Mouse (Mus musculus): Measurements from ENCODE around the gene Ccnf. TPM values are rescaled to one million over a fixed set of nuclear protein-coding genes. Genes with fewer than 3 reads are reported as not detected.

Ccnf gene
- total and polyA plus RNA-seq, 3 experiments, result 34.5 to 73.9 TPM; not detected in 1

DNA sequence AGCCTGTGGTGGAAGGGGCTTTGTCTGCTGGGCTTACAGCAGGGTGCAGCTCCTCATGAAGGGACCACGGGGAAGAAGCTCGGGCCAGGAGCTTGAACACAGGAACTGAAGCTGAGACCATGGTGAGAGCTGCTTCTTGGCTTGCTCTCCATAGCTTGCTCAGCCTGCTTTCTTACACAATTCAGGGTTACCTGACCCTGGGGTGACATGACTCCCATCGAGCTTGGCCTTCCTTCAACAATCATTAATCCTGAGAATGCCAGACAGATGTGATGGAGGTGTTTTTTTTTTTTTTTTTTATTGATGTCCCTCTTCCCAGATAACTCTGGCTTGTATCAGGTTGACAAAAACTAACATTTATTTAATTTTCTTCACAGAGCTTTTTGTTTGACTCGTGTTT, 7.7 kb upstream of the Ccnf start:
- H3K36me3 ChIP-seq (ENCODE audit: control insufficient read depth in 1 of 2, insufficient read depth in 2 of 2, low read length in 2 of 2), result no peaks in the 10 kb centered on the region
- no peaks in the 10 kb centered on the region for H3K27me3 ChIP-seq (ENCODE audit: control insufficient read depth in 1 of 2, insufficient read depth in 2 of 2, low read length in 2 of 2)
- no peak overlapping the region for H3K9ac ChIP-seq (ENCODE audit: control insufficient read depth, low read depth, low read length, poor library complexity, severe bottlenecking)
- no peaks in the 10 kb centered on the region for H3K79me2 ChIP-seq (ENCODE audit: control insufficient read depth, insufficient read depth, low read length, poor library complexity)
- H3K27ac ChIP-seq (ENCODE audit: control insufficient read depth, low read depth, low read length), result no peak overlapping the region
- H3K4me3 ChIP-seq (ENCODE audit: control insufficient read depth in 1 of 2, insufficient read depth in 1 of 2, low read depth in 2 of 2, low read length in 2 of 2), result no peak overlapping the region
- no peak for DNase-seq (ENCODE audit: low read depth, low spot score)
- no peak for TF ChIP-seq POLR2AphosphoS5 (IDR thresholded peaks at IDR 0.05; ENCODE audit: borderline replicate concordance, low read depth, low read length)
- no peak for TF ChIP-seq ZMIZ1 (IDR thresholded peaks at IDR 0.05; ENCODE audit: low read depth, low read length)
- TF ChIP-seq ETS1 (IDR thresholded peaks at IDR 0.05; ENCODE audit: low read depth, low read length), result no peak
- TF ChIP-seq CTCF (IDR thresholded peaks at IDR 0.05 in 2 of 3, conservative IDR thresholded peaks at IDR 0.05 in 1 of 3; ENCODE audit: control insufficient read depth in 1 of 3, insufficient read depth in 1 of 3, low read depth in 2 of 3, low read length in 3 of 3, poor library complexity in 1 of 3, severe bottlenecking in 1 of 3), result no peak
- no peak for TF ChIP-seq CHD1 (IDR thresholded peaks at IDR 0.05; ENCODE audit: low read depth, low read length)
- TF ChIP-seq EP300 (IDR thresholded peaks at IDR 0.05; ENCODE audit: low read depth in 1 of 2, low read length in 2 of 2), result no peak
- no peak for TF ChIP-seq GATA1 (IDR thresholded peaks at IDR 0.05; ENCODE audit: low read depth, low read length)
- TF ChIP-seq JUND (IDR thresholded peaks at IDR 0.05; ENCODE audit: low read depth, low read length), result no peak
- TF ChIP-seq ZC3H11A (IDR thresholded peaks at IDR 0.05; ENCODE audit: low read depth, low read length), result no peak
- no peak for TF ChIP-seq TCF12 (IDR thresholded peaks at IDR 0.05; ENCODE audit: low read depth, low read length)
- TF ChIP-seq POLR2A (IDR thresholded peaks at IDR 0.05; ENCODE audit: control insufficient read depth in 1 of 2, insufficient read depth in 1 of 2, low read depth in 1 of 2, low read length in 2 of 2, poor library complexity in 1 of 2), result no peak
- no peak for TF ChIP-seq MYB (IDR thresholded peaks at IDR 0.05; ENCODE audit: low read depth, low read length)
- TF ChIP-seq SIN3A (IDR thresholded peaks at IDR 0.05; ENCODE audit: low read length), result no peak
- TF ChIP-seq MAFK (IDR thresholded peaks at IDR 0.05; ENCODE audit: borderline replicate concordance, low read depth, low read length), result no peak
- no peak for TF ChIP-seq RAD21 (IDR thresholded peaks at IDR 0.05; ENCODE audit: low read depth, low read length)
- no peak for TF ChIP-seq CHD2 (IDR thresholded peaks at IDR 0.05; ENCODE audit: low read length)
- TF ChIP-seq MAX (IDR thresholded peaks at IDR 0.05; ENCODE audit: low read length), result no peak
- TF ChIP-seq UBTF (IDR thresholded peaks at IDR 0.05; ENCODE audit: borderline replicate concordance, insufficient read depth, low read depth, low read length), result no peak
- no peak for TF ChIP-seq USF1 (IDR thresholded peaks at IDR 0.05; ENCODE audit: low read depth, low read length)
- H3K4me1 ChIP-seq (ENCODE audit: control insufficient read depth in 1 of 2, insufficient read depth in 2 of 2, low read length in 2 of 2), result no peaks in the 10 kb centered on the region
- no peaks in the 10 kb centered on the region for H3K9me3 ChIP-seq (replicated peaks; ENCODE audit: insufficient read depth, low read length)

DNA sequence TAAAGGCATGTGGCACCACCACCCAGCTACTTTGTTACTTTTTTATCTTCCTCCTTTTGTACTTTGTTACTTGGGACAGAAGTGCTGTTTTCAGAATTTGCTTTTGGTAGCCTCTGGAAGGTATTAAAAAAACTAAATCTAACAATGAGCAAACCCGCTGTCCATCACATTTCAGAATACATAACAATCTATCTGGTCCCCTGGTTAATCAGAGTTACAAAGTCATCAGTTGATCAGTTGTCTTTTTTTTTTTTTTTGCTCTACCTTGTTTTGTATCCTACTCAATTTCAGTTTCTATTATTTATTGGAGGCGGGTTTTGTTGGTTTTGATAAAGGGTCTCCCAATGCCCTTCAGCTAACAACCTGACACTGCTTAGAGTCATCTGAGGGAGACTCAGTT, 1.0 kb upstream of the Ccnf start:
- no peak for DNase-seq (ENCODE audit: low read depth, low spot score)
- Histone ChIP-seq H3K27ac (ENCODE audit: control insufficient read depth, low read depth, low read length) (peak overlapping the region; percentile 80; the same call in 1 of the 2 replicates), H3K79me2 (ENCODE audit: control insufficient read depth, insufficient read depth, low read length, poor library complexity) (peaks cover 21% of the 10 kb centered on the region), H3K36me3 (ENCODE audit: control insufficient read depth in 1 of 2, insufficient read depth in 2 of 2, low read length in 2 of 2) (peaks cover 8 to 14% of the 10 kb centered on the region in 2 experiments), H3K9ac (ENCODE audit: control insufficient read depth, low read depth, low read length, poor library complexity, severe bottlenecking) (peak overlapping the region; percentile 82), H3K4me3 (ENCODE audit: control insufficient read depth in 1 of 2, insufficient read depth in 1 of 2, low read depth in 2 of 2, low read length in 2 of 2) (no peak overlapping the region; a peak in 1 of 4 replicates), H3K4me1 (ENCODE audit: control insufficient read depth in 1 of 2, insufficient read depth in 2 of 2, low read length in 2 of 2) (peaks cover 0 to 7% of the 10 kb centered on the region in 2 experiments; a peak in 2 of 4 replicates), H3K27me3 (ENCODE audit: control insufficient read depth in 1 of 2, insufficient read depth in 2 of 2, low read length in 2 of 2) (no peaks in the 10 kb centered on the region), H3K9me3 (replicated peaks; ENCODE audit: insufficient read depth, low read length) (no peaks in the 10 kb centered on the region)
- peak; percentile 67 for TF ChIP-seq ZNF384 (IDR thresholded peaks at IDR 0.05; ENCODE audit: low read depth, low read length)
- TF ChIP-seq MXI1 (IDR thresholded peaks at IDR 0.05; ENCODE audit: low read depth, low read length), result no peak
- no peak for TF ChIP-seq MAFK (IDR thresholded peaks at IDR 0.05; ENCODE audit: borderline replicate concordance, low read depth, low read length)
